Mouse (Mus musculus) liver, embryonic 16.5 days (tissue): Measurements from ENCODE around the gene Gm8947. TPM values are rescaled to one million over a fixed set of nuclear protein-coding genes. Genes with fewer than 3 reads are reported as not detected.
A peak's percentile ranks its signal among the peaks of the same experiment; 100 is the strongest.
"Not testable (repeated sequence)": the region's sequence is repeated elsewhere in the genome, so short reads cannot be mapped to it uniquely, and the experiment has no call there.

Experiments
- ATAC-seq: fragments of 200-750 bp; cut with Nextera tagmentation; 2 replicates; pipeline ENCODE4 v1.8.0; 2017; ENCODE audit warnings: low read depth, mild to moderate bottlenecking, moderate number of reproducible peaks, moderate library complexity
- H3K27ac ChIP-seq: fragments of 300-500 bp; sonication (generic); 2 replicates; pipeline ENCODE4 v1.5.1; 2014; ENCODE audit warnings: mild to moderate bottlenecking, low read length
- H3K27me3 ChIP-seq: fragments of 300-500 bp; sonication (generic); 2 replicates; pipeline ENCODE4 v1.6.1; 2014; ENCODE audit warnings: low read depth, low read length, mixed read lengths; ENCODE audit not compliant: control insufficient read depth, insufficient read depth
- H3K36me3 ChIP-seq: fragments of 300-500 bp; sonication (generic); 2 replicates; pipeline ENCODE4 v1.6.1; 2014; ENCODE audit warnings: mild to moderate bottlenecking; ENCODE audit not compliant: control insufficient read depth, insufficient read depth
- H3K4me1 ChIP-seq: fragments of 300-500 bp; sonication (generic); 2 replicates; pipeline ENCODE4 v1.6.1; 2014; ENCODE audit warnings: low read depth, low read length, mixed read lengths; ENCODE audit not compliant: control insufficient read depth
- H3K4me2 ChIP-seq: fragments of 300-500 bp; sonication (generic); 2 replicates; pipeline ENCODE4 v1.6.1; 2014; ENCODE audit warnings: low read depth, low read length, mixed read lengths
- H3K4me3 ChIP-seq: fragments of 300-500 bp; sonication (generic); 2 replicates; pipeline ENCODE4 v1.5.1; 2014; ENCODE audit warnings: low read depth, mild to moderate bottlenecking, low read length
- H3K9ac ChIP-seq: fragments of 300-500 bp; sonication (generic); 2 replicates; pipeline ENCODE4 v1.6.1; 2014; ENCODE audit warnings: low read depth, low read length
- H3K9me3 ChIP-seq: fragments of 300-500 bp; sonication (generic); replicated peaks from 2 replicates; pipeline ENCODE4 v1.6.1; 2016; ENCODE audit warnings: low read length; ENCODE audit not compliant: control insufficient read depth
- WGBS: fragments of 180-500 bp; shearing (Covaris S2); extraction: QIAGEN DNeasy Blood & Tissue Kit; methylation state at CpG from one replicate; pipeline ENCODE4 v1.1.7; 2014; ENCODE audit not compliant: insufficient replicate concordance; 5-methylcytosine and 5-hydroxymethylcytosine counted together
- polyA plus RNA-seq: library from polyadenylated mRNA; unstranded; fragments of >200 nt; fragmentation: Nextera tagmentation; extraction: Ambion mirVana; gene quantifications from 2 replicates; pipeline ENCODE4 v1.2.1, GENCODE M21; 2015

The Gm8947 gene
- 1.2 and 1.3 TPM in 2 replicates for polyA plus RNA-seq

DNA sequence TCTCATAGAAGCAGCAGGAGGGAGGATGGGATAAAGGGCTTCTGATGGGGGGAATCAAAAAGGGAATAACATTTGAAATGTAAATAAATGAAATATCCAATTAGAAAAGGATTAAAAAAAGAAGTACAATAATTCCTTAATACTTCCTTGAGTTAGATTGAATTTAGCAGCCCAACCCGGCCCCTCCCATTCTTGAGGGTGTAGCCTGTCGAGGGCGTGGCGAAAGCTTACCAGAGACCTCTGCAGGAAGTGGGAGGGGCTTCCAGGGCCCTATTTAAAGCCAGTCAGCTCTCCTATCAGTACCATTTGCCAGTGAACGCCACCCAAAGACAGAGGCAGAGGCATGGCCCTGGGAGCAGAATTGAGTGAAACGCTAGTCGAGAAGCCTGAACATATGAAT lies at the start of gene Gm8947:
Gene Gm8947 (plus strand): TSS at position 302 of the 400 bp plus-strand sequence.
- H3K4me3 ChIP-seq, H3K27me3 ChIP-seq, H3K9ac ChIP-seq, H3K4me1 ChIP-seq, H3K27ac ChIP-seq, H3K36me3 ChIP-seq, H3K9me3 ChIP-seq, H3K4me2 ChIP-seq: not testable (repeated sequence)
- WGBS, result no CpG with 5 or more reads among the region's 7 CpGs
- ATAC-seq, result peak; percentile 80

DNA sequence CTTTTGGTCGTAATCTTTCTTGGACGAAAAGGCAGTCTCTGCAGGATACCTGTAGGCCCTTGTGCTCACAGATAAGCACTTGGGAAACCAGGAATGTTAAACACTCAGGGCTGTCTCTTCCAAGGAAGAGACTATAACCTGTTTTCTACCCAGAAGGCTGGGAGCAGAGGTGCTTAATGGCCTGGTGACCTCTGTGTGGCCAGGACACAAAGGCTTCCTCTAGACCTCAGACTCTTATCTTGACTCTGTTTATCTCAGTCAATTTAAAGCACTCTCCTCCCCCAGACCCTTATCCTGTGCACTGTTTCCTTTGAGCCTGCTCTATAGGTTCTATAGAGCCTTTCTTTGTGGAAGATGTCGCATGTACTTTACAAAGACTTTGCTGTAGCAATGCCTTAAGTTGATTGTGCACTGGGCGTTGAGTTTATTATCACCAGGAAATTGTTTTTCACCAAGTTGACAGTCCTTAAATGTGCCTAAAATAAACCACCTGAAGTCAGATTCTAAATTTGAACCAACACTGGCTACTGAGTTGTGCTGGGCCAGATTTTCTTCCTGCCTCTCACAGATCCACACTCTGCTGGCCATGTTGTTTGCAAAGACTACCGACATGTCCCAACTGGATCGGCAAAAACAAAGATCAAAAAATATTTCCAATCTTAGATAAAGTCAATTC lies 47.6 kb upstream of the Gm8947 start:
- H3K27ac ChIP-seq, result no peak overlapping the region
- no peak overlapping the region for H3K9ac ChIP-seq
- H3K4me1 ChIP-seq, result no peaks in the 10 kb centered on the region
- H3K36me3 ChIP-seq, result no peaks in the 10 kb centered on the region
- no peak overlapping the region for H3K4me3 ChIP-seq
- no peaks in the 10 kb centered on the region for H3K9me3 ChIP-seq
- WGBS, result 49% methylated on average over 6 of the region's 6 CpGs
- H3K27me3 ChIP-seq, result no peaks in the 10 kb centered on the region
- no peak for ATAC-seq
- H3K4me2 ChIP-seq, result no peak overlapping the region

DNA sequence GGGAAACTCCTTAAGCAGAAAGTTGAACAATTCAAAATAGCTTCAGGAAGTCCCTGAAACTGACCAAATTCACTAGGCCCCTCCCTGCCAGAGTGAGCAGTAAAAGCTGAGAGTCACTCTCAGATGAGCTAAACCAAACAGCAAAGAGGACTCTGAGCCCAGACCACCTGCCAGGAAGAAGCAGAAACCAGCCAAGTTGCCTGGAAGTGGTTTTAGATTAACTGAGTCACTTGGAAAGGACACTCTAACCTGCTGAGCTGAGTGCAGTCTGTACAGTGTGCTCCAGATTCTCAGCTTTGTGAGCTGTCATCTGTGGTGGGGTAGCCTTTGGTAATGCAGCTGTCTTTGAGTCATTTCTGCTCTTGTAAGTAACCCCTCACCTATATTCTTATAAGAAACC lies 44.4 kb upstream of the Gm8947 start:
- Histone ChIP-seq H3K4me2 (no peak overlapping the region), H3K9ac (no peak overlapping the region), H3K27ac (no peak overlapping the region), H3K4me3 (no peak overlapping the region), H3K4me1 (no peaks in the 10 kb centered on the region), H3K36me3 (no peaks in the 10 kb centered on the region), H3K27me3 (no peaks in the 10 kb centered on the region), H3K9me3 (no peaks in the 10 kb centered on the region)
- no peak for ATAC-seq

DNA sequence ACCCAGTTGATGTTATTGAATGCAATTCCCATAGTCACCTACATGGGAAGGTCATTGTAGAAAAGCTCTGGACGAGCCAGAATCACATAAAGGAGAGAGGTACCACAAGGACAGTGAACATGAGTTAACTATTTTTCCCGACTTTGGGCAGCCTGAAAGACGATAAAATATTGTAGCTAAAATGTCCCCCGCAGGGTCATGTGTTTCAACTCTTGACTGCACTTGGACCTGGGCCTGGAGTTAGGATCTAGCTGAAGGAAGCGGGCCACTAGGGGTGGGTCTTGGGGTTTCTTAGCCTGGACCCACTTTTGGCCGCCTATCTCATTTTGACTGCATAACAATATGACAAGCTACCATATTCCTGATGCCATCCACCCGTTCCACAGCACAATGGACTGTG lies 42.0 kb upstream of the Gm8947 start:
- ATAC-seq, result no peak
- H3K27me3 ChIP-seq, result no peaks in the 10 kb centered on the region
- H3K4me3 ChIP-seq, result no peak overlapping the region
- H3K9me3 ChIP-seq, result no peaks in the 10 kb centered on the region
- no peak overlapping the region for H3K27ac ChIP-seq
- no peaks in the 10 kb centered on the region; the same call in 1 of the 2 replicates for H3K4me1 ChIP-seq
- no peak overlapping the region for H3K4me2 ChIP-seq
- H3K36me3 ChIP-seq, result no peaks in the 10 kb centered on the region
- no peak overlapping the region for H3K9ac ChIP-seq
- 70% methylated on average over 7 of the region's 7 CpGs for WGBS

DNA sequence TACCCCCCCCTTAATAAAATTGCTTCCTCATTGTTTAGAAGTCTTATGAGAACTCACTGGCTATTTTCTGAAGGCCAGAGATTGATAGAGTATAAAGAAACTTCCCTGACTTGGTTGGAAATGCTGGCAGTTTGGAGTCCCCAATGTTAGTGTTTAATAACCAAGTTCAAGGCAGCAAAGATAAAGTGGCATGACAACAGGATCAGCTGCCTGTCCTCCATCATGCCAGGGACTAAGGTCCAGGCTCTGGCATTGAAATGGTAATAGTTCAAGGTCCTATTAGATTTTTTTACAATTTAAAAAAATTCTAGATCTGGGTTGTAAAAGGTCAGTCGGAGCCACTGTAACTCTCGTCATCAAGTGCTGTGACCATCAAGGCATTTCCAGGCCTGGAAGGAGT lies 41.1 kb upstream of the Gm8947 start:
- Histone ChIP-seq H3K4me3 (no peak overlapping the region), H3K27ac (no peak overlapping the region), H3K36me3 (no peaks in the 10 kb centered on the region), H3K9ac (no peak overlapping the region), H3K4me1 (no peaks in the 10 kb centered on the region; the same call in 1 of the 2 replicates), H3K27me3 (no peaks in the 10 kb centered on the region), H3K4me2 (no peak overlapping the region), H3K9me3 (no peaks in the 10 kb centered on the region)
- ATAC-seq, result no peak
- 59% methylated on average over 2 of the region's 2 CpGs for WGBS

DNA sequence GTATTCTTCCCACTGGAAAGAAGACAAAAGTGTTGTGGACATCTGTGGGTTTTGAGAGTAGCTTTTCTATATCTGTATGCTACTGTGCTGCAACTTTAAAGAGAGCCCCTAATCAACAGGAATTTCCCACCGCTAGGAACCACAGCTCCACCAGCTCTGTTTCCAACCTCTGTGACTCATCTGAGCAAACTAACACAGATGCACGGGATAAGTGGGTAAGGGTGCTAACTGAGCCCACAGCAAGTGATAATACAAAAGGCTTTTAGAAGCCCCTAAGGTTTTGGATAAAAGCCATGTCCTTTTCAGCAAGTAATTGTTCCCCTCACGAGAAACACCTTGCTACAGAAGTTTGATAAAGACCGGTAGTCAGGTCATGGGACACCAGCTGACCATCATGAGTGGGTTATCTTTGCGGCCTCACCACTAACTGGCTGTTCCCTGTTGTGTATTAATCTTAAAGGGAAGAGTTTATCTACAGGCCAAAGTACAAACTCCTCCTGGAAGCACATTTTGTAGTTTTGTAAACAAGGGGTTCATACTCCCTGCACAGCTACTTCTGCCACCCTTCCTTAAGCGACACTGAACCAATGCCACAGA lies 39.0 kb upstream of the Gm8947 start:
- Histone ChIP-seq H3K36me3 (no peaks in the 10 kb centered on the region), H3K27me3 (no peaks in the 10 kb centered on the region), H3K4me2 (no peak overlapping the region), H3K4me3 (no peak overlapping the region), H3K9ac (no peak overlapping the region), H3K9me3 (no peaks in the 10 kb centered on the region), H3K4me1 (no peaks in the 10 kb centered on the region; the same call in 1 of the 2 replicates), H3K27ac (no peak overlapping the region)
- peak; percentile 55 for ATAC-seq
- 56% methylated on average over 6 of the region's 6 CpGs for WGBS

DNA sequence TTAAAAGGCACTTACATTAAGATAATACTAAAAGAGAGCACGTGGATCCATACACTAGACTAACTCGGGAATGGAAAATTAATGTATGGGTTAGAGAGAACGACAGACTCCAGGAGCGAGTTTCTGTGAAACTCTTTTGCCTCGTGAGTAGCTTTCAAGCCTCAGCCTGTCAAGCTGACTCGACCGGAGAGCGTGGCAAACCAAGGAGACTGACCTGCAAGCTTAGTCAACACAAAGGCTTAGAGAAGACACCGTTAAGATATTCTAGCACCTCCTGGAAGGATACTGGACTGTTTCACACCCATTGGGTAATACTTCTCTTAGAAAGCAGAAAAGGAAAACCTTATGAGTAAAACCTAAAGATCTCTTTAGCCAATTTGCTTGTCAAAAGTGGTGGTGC lies 38.0 kb upstream of the Gm8947 start:
- WGBS, result 76% methylated on average over 9 of the region's 9 CpGs
- not testable (repeated sequence) for ATAC-seq, H3K36me3 ChIP-seq, H3K4me2 ChIP-seq, H3K27ac ChIP-seq, H3K9ac ChIP-seq, H3K4me3 ChIP-seq, H3K4me1 ChIP-seq, H3K27me3 ChIP-seq, H3K9me3 ChIP-seq

DNA sequence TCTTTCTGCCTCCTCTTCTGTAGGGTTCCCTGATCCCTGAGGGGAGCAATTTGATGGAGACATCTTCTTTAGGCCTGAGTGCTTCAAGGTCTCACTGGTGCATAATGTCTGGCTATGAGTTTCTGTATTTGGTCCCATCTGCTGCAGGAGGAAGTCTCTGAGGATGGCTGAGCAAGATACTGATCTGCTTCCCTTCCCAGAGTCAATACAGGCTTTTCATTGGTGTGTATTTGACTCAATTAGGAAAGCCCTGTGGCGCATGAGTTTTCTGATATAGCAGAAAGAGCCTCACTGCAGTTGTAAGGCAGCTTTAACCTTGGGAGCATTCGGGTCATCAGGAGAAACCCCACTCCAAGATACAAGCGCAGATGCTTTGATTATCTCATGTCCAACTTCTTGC lies 36.0 kb upstream of the Gm8947 start:
- H3K9ac ChIP-seq, result no peak overlapping the region
- H3K4me1 ChIP-seq, result no peaks in the 10 kb centered on the region; the same call in 1 of the 2 replicates
- WGBS, result 54% methylated on average over 3 of the region's 3 CpGs
- no peak overlapping the region for H3K4me3 ChIP-seq
- ATAC-seq, result no peak
- H3K27me3 ChIP-seq, result no peaks in the 10 kb centered on the region
- no peak overlapping the region for H3K27ac ChIP-seq
- no peaks in the 10 kb centered on the region for H3K36me3 ChIP-seq
- no peaks in the 10 kb centered on the region for H3K9me3 ChIP-seq
- H3K4me2 ChIP-seq, result no peak overlapping the region

DNA sequence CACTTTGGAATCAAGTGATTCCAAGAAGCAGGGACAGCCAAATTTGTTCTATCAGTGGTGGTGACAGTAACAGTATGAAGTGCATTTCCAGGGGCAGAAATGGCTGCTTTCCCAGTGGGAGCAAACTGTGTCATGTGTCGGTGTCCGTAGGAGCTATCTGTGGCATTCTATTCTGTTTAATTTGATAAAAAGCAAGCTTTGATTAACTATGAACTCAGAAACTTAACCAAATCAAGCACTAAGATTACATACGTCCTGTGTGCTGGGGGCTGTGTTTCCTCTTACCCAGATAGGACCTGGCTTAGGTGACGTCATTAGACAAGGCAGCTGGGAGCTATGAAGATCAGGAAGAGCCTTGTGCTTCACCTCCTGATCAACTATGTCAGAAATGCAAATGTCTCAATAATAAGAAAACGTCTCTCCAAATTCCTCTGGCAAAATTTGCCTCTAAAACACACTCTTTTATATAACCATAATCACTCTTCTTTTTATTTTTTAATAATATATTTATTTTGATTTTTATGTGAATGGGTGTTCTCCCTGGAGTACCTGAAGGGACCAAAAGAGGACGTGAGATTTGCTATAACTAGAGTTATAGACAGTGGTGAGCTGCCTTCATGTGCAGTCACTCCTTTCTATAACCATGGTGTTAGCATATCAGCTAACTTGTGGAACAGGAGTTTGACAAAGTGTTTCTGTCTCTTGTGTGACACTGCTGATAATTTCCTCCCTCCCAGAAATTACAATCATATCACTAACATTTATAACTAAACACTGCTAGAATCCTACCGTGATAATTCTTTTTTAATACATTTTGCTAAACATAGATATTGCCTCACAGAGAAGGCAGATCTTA lies 35.2 kb upstream of the Gm8947 start:
- no peak overlapping the region for H3K9ac ChIP-seq
- no peaks in the 10 kb centered on the region for H3K27me3 ChIP-seq
- ATAC-seq, result peak; percentile 49; the same call in 1 of the 2 replicates
- no peaks in the 10 kb centered on the region for H3K9me3 ChIP-seq
- WGBS, result 33% methylated on average over 7 of the region's 7 CpGs
- no peak overlapping the region for H3K4me2 ChIP-seq
- H3K27ac ChIP-seq, result no peak overlapping the region
- no peaks in the 10 kb centered on the region for H3K36me3 ChIP-seq
- no peaks in the 10 kb centered on the region; the same call in 1 of the 2 replicates for H3K4me1 ChIP-seq
- H3K4me3 ChIP-seq, result no peak overlapping the region
